Mouse (Mus musculus): ENCODE results near the gene Hrc. TPM values are rescaled to one million over a fixed set of nuclear protein-coding genes. Genes with fewer than 3 reads are reported as not detected.
A peak's percentile ranks its signal among the peaks of the same experiment; 100 is the strongest.

The Hrc gene
- total and polyA plus RNA-seq, 2 experiments from 2014 or later: 0.33 to 0.49 TPM

GRCm38 (mm10) chr7:45341303-45341702 lies 6.2 kb downstream of the Hrc start:
- DNase-seq (ENCODE audit: low spot score) (peak; percentile 92), ATAC-seq (ENCODE audit: low FRiP score) (peak; percentile 73)
- 12% methylated on average over 8 of the region's 8 CpGs for WGBS
- Histone ChIP-seq H3K27me3 (ENCODE audit: insufficient read depth, low read length) (no peaks in the 10 kb centered on the region), H3K9me3 (ENCODE audit: low read length) (no peaks in the 10 kb centered on the region), H3K9ac (replicated peaks; ENCODE audit: low read length, poor library complexity, severe bottlenecking) (no peak overlapping the region), H3K4me2 (ENCODE audit: low read depth, low read length, poor library complexity, severe bottlenecking) (0 out of 2 replicates have a peak overlapping the region, but pooled peaks have one; percentile 54), H3K4me1 (ENCODE audit: insufficient read depth, low read length) (peaks cover 4% of the 10 kb centered on the region; the same call in 1 of the 2 replicates), H3K36me3 (ENCODE audit: insufficient read depth, low read length) (peaks cover 24% of the 10 kb centered on the region), H3K27ac (ENCODE audit: low read depth, low read length) (no peak overlapping the region), H3K4me3 (ENCODE audit: low read depth, low read length) (no peak overlapping the region)
- TF ChIP-seq CTCF (IDR thresholded peaks at IDR 0.05): peak; percentile 84

- Histone ChIP-seq H3K4me3 (ENCODE audit: low read depth, low read length) (no peak overlapping the region), H3K27me3 (ENCODE audit: insufficient read depth, low read length) (no peaks in the 10 kb centered on the region), H3K4me1 (ENCODE audit: insufficient read depth, low read length) (peaks cover 4% of the 10 kb centered on the region; the same call in 1 of the 2 replicates), H3K27ac (ENCODE audit: low read depth, low read length) (no peak overlapping the region), H3K36me3 (ENCODE audit: insufficient read depth, low read length) (peaks cover 30% of the 10 kb centered on the region), H3K4me2 (ENCODE audit: low read depth, low read length, poor library complexity, severe bottlenecking) (no peak overlapping the region), H3K9ac (replicated peaks; ENCODE audit: low read length, poor library complexity, severe bottlenecking) (no peak overlapping the region), H3K9me3 (ENCODE audit: low read length) (no peaks in the 10 kb centered on the region)
- ATAC-seq (ENCODE audit: low FRiP score) (no peak), DNase-seq (ENCODE audit: low spot score) (no peak)
- 91% methylated on average over 11 of the region's 11 CpGs for WGBS
- TF ChIP-seq CTCF (IDR thresholded peaks at IDR 0.05): no peak
Observed at GRCm38 (mm10) chr7:45342081-45342480, 7.0 kb downstream of the Hrc start.

DNA sequence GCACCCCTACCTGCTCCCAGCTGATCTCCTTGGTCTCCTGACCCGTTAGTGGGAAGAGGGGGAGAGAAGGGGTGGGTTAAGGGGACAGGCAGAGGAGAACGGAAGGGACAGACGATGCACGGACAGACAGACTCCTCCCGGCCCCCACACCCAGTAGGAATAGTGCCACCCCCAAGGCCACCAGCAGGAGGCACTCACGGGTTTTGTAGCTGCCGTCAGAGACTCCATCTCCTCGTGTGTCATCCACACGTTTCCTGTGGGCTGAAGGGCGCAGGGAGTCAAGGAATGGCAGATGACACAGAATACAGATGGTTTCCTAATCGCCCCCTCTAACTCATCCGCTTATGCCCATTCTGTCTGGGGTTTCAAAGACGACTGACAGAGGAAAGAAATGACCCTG lies 8.5 kb downstream of the Hrc start:
- no peak for ATAC-seq (ENCODE audit: low FRiP score)
- H3K4me3 ChIP-seq (ENCODE audit: low read depth, low read length): no peak overlapping the region
- TF ChIP-seq CTCF (IDR thresholded peaks at IDR 0.05): peak; percentile 39
- H3K4me1 ChIP-seq (ENCODE audit: insufficient read depth, low read length): peaks cover 4% of the 10 kb centered on the region; the same call in 1 of the 2 replicates
- no peak overlapping the region for H3K4me2 ChIP-seq (ENCODE audit: low read depth, low read length, poor library complexity, severe bottlenecking)
- peaks cover 43% of the 10 kb centered on the region for H3K36me3 ChIP-seq (ENCODE audit: insufficient read depth, low read length)
- DNase-seq (ENCODE audit: low spot score): no peak
- H3K27ac ChIP-seq (ENCODE audit: low read depth, low read length): no peak overlapping the region
- 41% methylated on average over 13 of the region's 13 CpGs for WGBS
- H3K9me3 ChIP-seq (ENCODE audit: low read length): no peaks in the 10 kb centered on the region
- no peak overlapping the region for H3K9ac ChIP-seq (replicated peaks; ENCODE audit: low read length, poor library complexity, severe bottlenecking)
- H3K27me3 ChIP-seq (ENCODE audit: insufficient read depth, low read length): no peaks in the 10 kb centered on the region

DNA sequence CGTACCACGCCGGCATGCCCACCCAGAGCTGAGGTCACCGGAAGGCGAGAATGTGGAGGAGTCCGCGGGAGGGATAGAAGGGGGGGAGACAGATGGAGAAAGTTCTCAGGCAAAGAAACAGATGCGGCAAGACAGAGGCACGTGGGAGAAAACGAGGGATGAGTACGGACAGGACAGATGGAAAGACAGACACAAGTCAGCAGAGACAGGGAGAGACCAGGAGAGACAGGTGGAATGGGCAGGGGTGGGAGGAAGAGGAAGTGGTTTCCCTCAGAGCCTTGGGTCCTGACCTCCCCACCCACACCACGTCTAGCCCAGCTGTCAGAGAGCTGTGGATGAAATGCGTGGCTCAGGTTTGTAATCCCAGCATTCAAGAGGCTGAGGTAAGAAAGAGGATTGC lies 11.8 kb downstream of the Hrc start:
- H3K27ac ChIP-seq (ENCODE audit: low read depth, low read length): no peak overlapping the region
- no peak overlapping the region for H3K4me3 ChIP-seq (ENCODE audit: low read depth, low read length)
- no peaks in the 10 kb centered on the region for H3K4me1 ChIP-seq (ENCODE audit: insufficient read depth, low read length)
- H3K36me3 ChIP-seq (ENCODE audit: insufficient read depth, low read length): peaks cover 60% of the 10 kb centered on the region
- H3K9me3 ChIP-seq (ENCODE audit: low read length): no peaks in the 10 kb centered on the region
- TF ChIP-seq CTCF (IDR thresholded peaks at IDR 0.05): no peak
- no peak overlapping the region for H3K4me2 ChIP-seq (ENCODE audit: low read depth, low read length, poor library complexity, severe bottlenecking)
- DNase-seq (ENCODE audit: low spot score): no peak
- no peak overlapping the region for H3K9ac ChIP-seq (replicated peaks; ENCODE audit: low read length, poor library complexity, severe bottlenecking)
- no peak for ATAC-seq (ENCODE audit: low FRiP score)
- H3K27me3 ChIP-seq (ENCODE audit: insufficient read depth, low read length): no peaks in the 10 kb centered on the region
- WGBS: 78% methylated on average over 13 of the region's 13 CpGs

GRCm38 (mm10) chr7:45353041-45353440 lies 18.0 kb downstream of the Hrc start:
- WGBS: 26% methylated on average over 5 of the region's 5 CpGs

GRCm38 (mm10) chr7:45355318-45356020 lies 20.4 kb downstream of the Hrc start:
- no peak for ATAC-seq (ENCODE audit: low FRiP score)
- WGBS: 77% methylated on average over 15 of the region's 15 CpGs

More at GRCm38 (mm10) chr7:45353041-45353440, 18.0 kb downstream of the Hrc start:
- no peak overlapping the region for H3K9ac ChIP-seq (replicated peaks; ENCODE audit: low read length, poor library complexity, severe bottlenecking)
- no peaks in the 10 kb centered on the region for H3K4me1 ChIP-seq (ENCODE audit: insufficient read depth, low read length)
- no peak overlapping the region for H3K27ac ChIP-seq (ENCODE audit: low read depth, low read length)
- H3K4me2 ChIP-seq (ENCODE audit: low read depth, low read length, poor library complexity, severe bottlenecking): no peak overlapping the region
- peaks cover 63% of the 10 kb centered on the region for H3K36me3 ChIP-seq (ENCODE audit: insufficient read depth, low read length)
- H3K9me3 ChIP-seq (ENCODE audit: low read length): no peaks in the 10 kb centered on the region
- H3K4me3 ChIP-seq (ENCODE audit: low read depth, low read length): no peak overlapping the region
- no peak for TF ChIP-seq CTCF (IDR thresholded peaks at IDR 0.05)
- no peaks in the 10 kb centered on the region for H3K27me3 ChIP-seq (ENCODE audit: insufficient read depth, low read length)
- ATAC-seq (ENCODE audit: low FRiP score) (no peak), DNase-seq (ENCODE audit: low spot score) (no peak)

More at GRCm38 (mm10) chr7:45355318-45356020, 20.4 kb downstream of the Hrc start:
- peaks cover 48% of the 10 kb centered on the region for H3K36me3 ChIP-seq (ENCODE audit: insufficient read depth, low read length)
- no peak for DNase-seq (ENCODE audit: low spot score)
- H3K27me3 ChIP-seq (ENCODE audit: insufficient read depth, low read length): no peaks in the 10 kb centered on the region
- no peak overlapping the region for H3K4me2 ChIP-seq (ENCODE audit: low read depth, low read length, poor library complexity, severe bottlenecking)
- H3K4me1 ChIP-seq (ENCODE audit: insufficient read depth, low read length): no peaks in the 10 kb centered on the region
- H3K4me3 ChIP-seq (ENCODE audit: low read depth, low read length): no peak overlapping the region
- no peaks in the 10 kb centered on the region for H3K9me3 ChIP-seq (ENCODE audit: low read length)
- H3K27ac ChIP-seq (ENCODE audit: low read depth, low read length): no peak overlapping the region
- TF ChIP-seq CTCF (IDR thresholded peaks at IDR 0.05): no peak
- no peak overlapping the region for H3K9ac ChIP-seq (replicated peaks; ENCODE audit: low read length, poor library complexity, severe bottlenecking)

Measured in midbrain, postnatal 0 days (tissue).